Mouse (Mus musculus): ENCODE data around the gene Brd7.
A peak's percentile ranks its signal among the peaks of the same experiment; 100 is the strongest.

Brd7 gene

GRCm38 (mm10) chr8:88361708-88362428, at the start of gene Brd7:
TSS of gene Brd7 (minus strand) at chr8:88362194.
- peak; percentile 83 for DNase-seq (ENCODE audit: low spot score)

DNA sequence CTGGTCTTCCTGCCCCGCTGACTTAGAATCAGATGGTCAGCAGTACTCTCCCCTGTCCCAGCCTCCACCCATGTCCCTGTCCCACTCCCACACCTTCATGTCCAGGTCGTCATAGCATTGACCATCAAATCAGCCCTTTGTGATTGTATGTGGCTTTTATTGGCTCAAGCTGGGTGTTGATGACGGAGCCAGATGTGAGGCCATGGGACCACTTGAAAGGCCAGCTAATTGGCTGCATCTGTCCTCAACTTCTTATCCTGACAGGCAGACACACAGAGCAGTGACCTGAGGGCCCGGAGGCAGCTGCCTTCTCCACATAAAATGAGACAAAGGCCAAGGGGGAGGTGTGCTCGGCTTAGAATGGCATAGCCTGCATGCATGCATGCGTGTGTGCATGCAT, 49.5 kb upstream of the Brd7 start:
- DNase-seq (ENCODE audit: low spot score), result peak; percentile 58

GRCm38 (mm10) chr8:88409401-88409940, 47.5 kb upstream of the Brd7 start:
- DNase-seq (ENCODE audit: low spot score), result no peak

DNA sequence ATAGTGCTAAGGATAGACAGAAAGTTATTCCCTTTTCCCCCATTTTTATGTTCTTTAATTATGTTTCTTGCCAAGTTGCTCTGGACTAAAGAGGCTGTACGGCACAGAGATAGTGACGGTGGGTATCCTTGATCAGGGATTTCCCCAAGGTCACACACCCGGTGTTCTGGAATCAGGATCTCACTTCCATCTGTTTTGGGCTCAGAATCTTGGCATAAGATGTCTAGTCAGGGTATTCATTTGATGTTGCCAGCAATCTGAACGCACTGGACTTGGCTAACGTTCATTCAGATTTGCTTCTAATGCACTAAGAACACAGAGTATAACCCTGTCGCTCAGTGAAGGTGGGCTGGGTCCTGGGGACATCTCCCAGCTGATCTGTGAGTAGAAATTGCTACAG, 45.7 kb upstream of the Brd7 start:
- no peak for DNase-seq (ENCODE audit: low spot score)

DNA sequence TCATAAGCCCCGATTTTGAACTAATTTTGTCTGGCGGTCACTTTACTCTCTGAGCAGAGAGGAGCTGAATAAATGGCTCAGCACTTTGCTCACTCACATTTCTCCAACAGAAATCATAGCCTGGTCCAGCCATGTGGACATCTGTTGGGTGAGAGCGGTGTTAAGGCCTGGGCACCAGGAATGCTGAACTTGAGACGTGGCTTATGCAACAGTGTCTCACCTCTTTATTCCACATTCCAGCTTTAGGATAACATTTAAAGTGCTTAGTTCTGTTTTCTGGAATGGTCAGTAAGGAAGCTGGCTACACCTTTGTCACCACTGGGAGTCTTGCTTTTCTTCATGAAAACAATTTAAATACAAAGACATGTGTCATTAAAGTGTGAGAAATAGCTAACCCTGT, 36.1 kb upstream of the Brd7 start:
- no peak for DNase-seq (ENCODE audit: low spot score)

GRCm38 (mm10) chr8:88393298-88393697, 31.3 kb upstream of the Brd7 start:
- DNase-seq (ENCODE audit: low spot score), result no peak

GRCm38 (mm10) chr8:88390749-88391148, 28.8 kb upstream of the Brd7 start:
- no peak for DNase-seq (ENCODE audit: low spot score)

- DNase-seq (ENCODE audit: low spot score), result no peak
Measured at GRCm38 (mm10) chr8:88388691-88389239, 26.8 kb upstream of the Brd7 start.

DNA sequence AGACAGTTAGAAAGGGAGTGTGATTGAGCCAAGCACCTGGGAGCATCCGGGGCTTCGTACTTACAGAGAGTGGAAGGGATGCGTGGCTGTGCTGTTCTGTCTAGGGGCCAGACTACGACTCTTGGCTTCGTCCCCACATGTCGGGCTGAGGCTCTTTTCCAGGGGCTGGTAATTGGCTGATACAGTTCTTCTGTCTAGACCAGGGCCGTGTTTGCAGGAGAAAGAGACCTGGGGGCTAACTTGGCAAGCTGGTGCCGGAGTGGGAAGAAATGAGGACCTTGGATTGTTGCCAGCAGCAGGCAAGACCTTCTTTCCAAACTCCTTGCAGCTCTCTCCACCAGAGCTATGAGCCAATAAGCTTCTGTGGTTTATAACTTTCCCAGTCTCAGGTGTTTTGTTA, 25.9 kb upstream of the Brd7 start:
- no peak for DNase-seq (ENCODE audit: low spot score)

DNA sequence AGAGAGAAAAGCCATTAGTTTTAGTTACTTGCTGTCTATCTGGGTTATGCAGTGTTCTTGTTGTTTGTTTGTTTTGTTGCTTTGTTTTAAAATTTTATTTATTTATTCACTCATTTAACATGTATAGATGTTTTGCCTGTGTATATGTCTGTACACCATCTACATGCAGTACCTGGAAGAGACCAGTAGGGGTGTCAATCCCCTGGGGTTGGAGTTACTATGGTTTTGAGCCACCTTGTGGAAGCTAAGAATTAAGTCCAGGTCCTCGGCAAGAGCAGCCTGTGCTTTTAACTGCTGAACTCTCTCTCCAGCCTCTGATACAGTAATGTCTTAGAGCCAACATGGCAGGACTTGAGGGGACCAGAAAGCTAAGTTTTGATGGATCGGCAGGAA, 21.2 kb upstream of the Brd7 start:
- DNase-seq (ENCODE audit: low spot score), result peak; percentile 21

DNA sequence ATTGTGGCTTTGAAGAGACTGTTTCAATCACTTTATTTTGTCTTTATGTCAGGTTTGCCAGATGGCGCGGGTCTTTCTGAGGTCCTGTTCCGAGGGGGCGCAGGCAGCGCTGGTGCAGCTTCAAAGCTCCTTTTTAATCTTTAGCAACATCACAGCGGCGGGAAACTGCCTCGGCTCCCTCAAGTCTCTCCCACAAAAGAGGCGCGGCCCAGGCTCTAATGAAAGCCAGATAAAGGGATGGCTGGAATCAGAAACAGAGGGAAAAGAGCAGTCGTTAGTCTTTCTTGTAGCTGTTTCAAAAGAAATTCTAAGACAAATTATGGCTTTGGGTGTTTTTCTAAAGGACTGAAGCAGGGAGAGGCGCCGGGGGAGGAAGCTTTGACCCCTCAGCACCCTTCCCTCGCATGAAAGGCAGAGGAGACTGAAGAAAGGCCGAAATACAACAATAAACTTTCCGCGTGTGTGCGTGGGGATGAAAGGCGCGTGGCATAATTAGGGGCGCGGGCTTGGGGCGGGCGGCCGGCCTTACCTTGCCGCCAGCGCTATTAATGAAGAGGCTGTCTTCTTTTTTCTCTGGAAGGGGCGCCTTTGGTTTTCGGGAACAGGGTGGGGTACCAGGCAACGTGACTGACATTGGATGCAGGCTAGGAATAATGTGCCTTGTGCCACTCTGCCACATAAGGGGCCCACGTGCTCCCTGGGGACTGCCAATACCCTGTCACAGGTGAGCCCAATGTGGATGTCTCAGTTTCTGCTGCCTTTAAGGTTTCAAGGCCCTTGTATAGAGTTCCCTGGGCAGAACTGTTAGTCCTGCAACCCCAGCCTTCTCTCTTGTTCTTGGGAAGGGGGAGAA, 20.5 kb upstream of the Brd7 start:
- peak; percentile 70 for DNase-seq (ENCODE audit: low spot score)

DNA sequence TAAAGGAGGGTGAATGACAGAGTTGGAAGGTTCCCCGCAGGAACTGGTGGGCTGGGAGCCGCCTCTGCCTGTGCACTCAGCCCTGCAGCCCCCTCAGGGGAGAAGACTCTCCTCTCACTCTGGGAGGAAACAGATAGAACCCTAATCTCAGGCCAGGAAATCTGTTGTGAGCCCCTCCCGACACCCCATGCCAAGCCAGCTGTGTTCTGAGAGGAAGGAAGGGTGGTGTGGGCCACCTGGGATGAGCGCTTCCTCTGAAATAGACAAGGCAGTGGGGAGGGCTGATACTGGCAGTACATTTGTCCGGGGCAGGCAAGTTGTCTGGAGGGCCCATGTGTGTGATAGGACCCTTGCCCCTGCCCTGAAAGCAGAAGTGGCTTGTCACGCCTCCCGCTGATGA, 18.5 kb upstream of the Brd7 start:
- no peak for DNase-seq (ENCODE audit: low spot score)

GRCm38 (mm10) chr8:88376836-88377582, 15.0 kb upstream of the Brd7 start:
- peak; percentile 20 for DNase-seq (ENCODE audit: low spot score)

GRCm38 (mm10) chr8:88371522-88371921, 9.5 kb upstream of the Brd7 start:
- no peak for DNase-seq (ENCODE audit: low spot score)

GRCm38 (mm10) chr8:88369805-88370204, 7.8 kb upstream of the Brd7 start:
- no peak for DNase-seq (ENCODE audit: low spot score)

GRCm38 (mm10) chr8:88369221-88369620, 7.2 kb upstream of the Brd7 start:
- peak; percentile 75 for DNase-seq (ENCODE audit: low spot score)

DNA sequence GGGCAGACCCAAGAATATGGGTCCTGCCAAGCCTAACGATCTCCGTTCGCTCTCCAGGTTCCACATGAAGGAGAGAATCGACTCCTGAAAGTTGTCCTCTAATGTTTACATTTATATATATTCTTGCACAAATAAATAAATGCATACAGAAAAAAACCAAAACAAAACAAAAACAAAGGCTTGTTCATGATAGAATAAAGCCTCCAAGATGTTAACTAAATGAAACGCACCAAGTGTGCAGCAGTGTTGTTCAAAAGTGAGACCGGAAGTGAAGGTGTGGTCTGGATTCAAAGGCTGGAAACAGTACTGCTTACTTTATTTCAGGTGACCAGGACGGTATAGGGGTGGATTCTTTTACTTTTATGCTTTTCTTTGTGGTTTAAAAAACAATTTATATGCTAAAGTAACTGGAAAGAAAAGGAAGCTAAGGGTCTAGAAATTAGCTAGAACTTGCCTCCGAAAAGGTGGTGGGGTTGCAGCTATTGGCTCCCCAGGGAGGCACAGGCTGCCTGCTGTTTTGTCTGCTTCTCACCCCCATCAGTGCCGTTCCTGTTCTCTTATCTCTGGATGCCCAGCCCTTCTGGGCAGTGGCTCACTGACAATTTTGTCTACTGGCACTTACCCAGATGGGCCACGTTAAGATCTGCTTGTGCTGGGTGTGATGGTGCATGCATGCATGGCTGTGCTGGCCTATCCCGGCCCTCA, 604 bp upstream of the Brd7 start:
- DNase-seq (ENCODE audit: low spot score), result no peak

GRCm38 (mm10) chr8:88361044-88361707, 818 bp downstream of the Brd7 start:
- peak; percentile 44 for DNase-seq (ENCODE audit: low spot score)

- DNase-seq (ENCODE audit: low spot score), result peak; percentile 36
Measured at GRCm38 (mm10) chr8:88359959-88360358, 2.0 kb downstream of the Brd7 start.

DNA sequence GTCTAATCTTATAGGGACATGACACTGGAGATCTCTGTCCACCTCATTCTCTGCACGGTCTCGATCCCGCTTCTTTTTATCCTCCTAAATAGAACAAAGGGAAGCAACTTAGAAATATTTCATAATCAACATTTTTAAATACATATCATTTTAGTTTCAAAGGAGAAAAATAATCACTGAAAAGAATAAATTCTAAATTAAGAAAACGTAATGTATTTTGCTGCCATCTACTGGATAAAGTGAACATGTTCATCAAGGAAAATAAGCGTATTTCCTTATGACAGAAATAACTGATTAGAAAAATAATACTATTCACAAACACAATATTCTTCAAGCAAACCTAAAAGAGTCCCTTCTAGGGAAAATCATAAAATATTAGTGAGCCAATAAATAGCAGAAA, 4.0 kb downstream of the Brd7 start:
- no peak for DNase-seq (ENCODE audit: low spot score)

All from embryo, embryonic 10.5 days (tissue).